Mouse (Mus musculus) myocyte (in vitro differentiated cells): ENCODE results near the gene Neu1. TPM values are rescaled to one million over a fixed set of nuclear protein-coding genes. Genes with fewer than 3 reads are reported as not detected.
A peak's percentile ranks its signal among the peaks of the same experiment; 100 is the strongest.
"Not testable (repeated sequence)": the region's sequence is repeated elsewhere in the genome, so short reads cannot be mapped to it uniquely, and the experiment has no call there.

Source experiments
- H3K27me3 ChIP-seq: one replicate; pipeline ENCODE4 v1.6.1; 2011; ENCODE audit not compliant: control insufficient read depth, insufficient read depth, insufficient read length
- H3K36me3 ChIP-seq: one replicate; pipeline ENCODE4 v1.6.1; 2011; ENCODE audit not compliant: control insufficient read depth, insufficient read depth
- H3K4me2 ChIP-seq: one replicate; pipeline ENCODE4 v1.6.1; 2011; ENCODE audit warnings: low read depth, control low read depth
- H3K4me3 ChIP-seq: one replicate; pipeline ENCODE4 v1.5.1; 2011; ENCODE audit warnings: mild to moderate bottlenecking, control low read depth, moderate library complexity
- H3K79me2 ChIP-seq: one replicate; pipeline ENCODE4 v1.6.1; 2011; ENCODE audit not compliant: control insufficient read depth, insufficient read depth
- H3ac ChIP-seq: one replicate; pipeline ENCODE4 v1.6.1; 2011; ENCODE audit not compliant: control insufficient read depth, insufficient read length
- CEBPB ChIP-seq: IDR thresholded peaks from 2 replicates; pipeline ENCODE4 v1.6.1; 2011; ENCODE audit warnings: mild to moderate bottlenecking, moderate library complexity; ENCODE audit not compliant: poor library complexity, insufficient read depth, severe bottlenecking
- E2F4 ChIP-seq: IDR thresholded peaks from one replicate; pipeline ENCODE4 v1.6.1; 2011; ENCODE audit warnings: mild to moderate bottlenecking, control low read depth, moderate library complexity; ENCODE audit not compliant: insufficient read depth
- MAX ChIP-seq: IDR thresholded peaks from one replicate; pipeline ENCODE4 v1.6.1; 2011; ENCODE audit warnings: low read depth, mild to moderate bottlenecking, control low read depth
- MYOD1 ChIP-seq, 3 experiments: IDR thresholded peaks; one replicate each; pipeline ENCODE4 v1.6.1; 2011; ENCODE audit warnings: control low read depth in 2 of 3, low read depth in 2 of 3, mild to moderate bottlenecking in 2 of 3, moderate library complexity in 1 of 3; ENCODE audit not compliant: insufficient read length in 2 of 3, control insufficient read depth in 1 of 3
- MYOG ChIP-seq, 3 experiments: IDR thresholded peaks; one replicate each; pipeline ENCODE4 v1.6.1; 2011; ENCODE audit warnings: control low read depth in 2 of 3, low read depth in 2 of 3, mild to moderate bottlenecking in 2 of 3; ENCODE audit not compliant: insufficient read length in 2 of 3, control insufficient read depth in 1 of 3, insufficient read depth in 1 of 3
- POLR2A ChIP-seq: IDR thresholded peaks from one replicate; pipeline ENCODE4 v1.6.1; 2011; ENCODE audit warnings: low read depth, mild to moderate bottlenecking, control low read depth, moderate library complexity; ENCODE audit not compliant: insufficient read length
- POLR2AphosphoS2 ChIP-seq: IDR thresholded peaks from one replicate; pipeline ENCODE4 v1.6.1; 2011; ENCODE audit warnings: low read depth, control low read depth; ENCODE audit not compliant: insufficient read length
- REST ChIP-seq: IDR thresholded peaks from one replicate; pipeline ENCODE4 v1.6.1; 2011; ENCODE audit warnings: mild to moderate bottlenecking, control low read depth, moderate library complexity; ENCODE audit not compliant: insufficient read depth, insufficient read length
- SRF ChIP-seq: IDR thresholded peaks from one replicate; pipeline ENCODE4 v1.6.1; 2011; ENCODE audit warnings: low read depth; ENCODE audit not compliant: control insufficient read depth, insufficient read length
- TCF12 ChIP-seq: IDR thresholded peaks from one replicate; pipeline ENCODE4 v1.6.1; 2011; ENCODE audit warnings: mild to moderate bottlenecking, control low read depth; ENCODE audit not compliant: poor library complexity, insufficient read depth, severe bottlenecking
- TCF3 ChIP-seq: IDR thresholded peaks from one replicate; pipeline ENCODE4 v1.6.1; 2011; ENCODE audit warnings: low read depth, control low read depth; ENCODE audit not compliant: insufficient read length
- USF1 ChIP-seq: IDR thresholded peaks from one replicate; pipeline ENCODE4 v1.6.1; 2011; ENCODE audit warnings: low read depth, mild to moderate bottlenecking, control low read depth, moderate library complexity
- polyA plus RNA-seq: library from polyadenylated mRNA; unstranded; fragments of >200 nt; fragmentation: generic; extraction: Trizol; gene quantifications from one replicate; pipeline ENCODE4 v1.2.1, GENCODE M21; 2012; ENCODE audit warnings: missing spikeins

Neu1 gene
- polyA plus RNA-seq, 1 experiment, result 30.1 TPM

DNA sequence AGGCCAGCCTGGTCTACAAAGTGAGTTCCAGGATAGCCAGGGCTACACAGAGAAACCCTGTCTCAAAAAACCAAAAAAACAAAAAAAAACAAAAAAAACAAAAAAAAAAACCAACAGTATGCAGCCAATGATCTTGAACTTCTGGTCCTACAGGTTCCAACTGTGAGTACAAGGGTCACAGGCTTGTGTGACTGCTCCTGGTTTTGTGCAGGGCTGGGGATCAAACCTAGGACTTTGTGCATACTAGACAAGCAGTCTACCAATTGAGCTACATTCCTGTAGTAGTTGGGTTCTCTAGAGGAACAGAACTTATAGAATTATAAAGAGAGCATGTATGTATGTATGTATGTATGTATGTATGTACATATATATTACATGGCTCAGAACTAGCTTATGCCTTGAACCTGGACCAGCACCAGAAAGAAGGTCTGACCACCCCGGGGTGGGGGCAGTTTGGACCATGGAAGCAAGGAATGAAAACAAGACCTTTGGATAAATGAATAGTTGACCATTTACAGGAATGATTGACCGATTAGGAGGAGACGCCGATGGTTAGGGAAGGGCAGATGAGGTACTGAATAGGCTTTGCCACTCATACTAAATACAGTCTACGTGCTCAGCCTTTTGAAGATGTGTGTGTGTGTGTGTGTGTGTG lies 15.6 kb downstream of the Neu1 start:
- Histone ChIP-seq H3K36me3 (peaks cover 14% of the 10 kb centered on the region), H3K27me3 (no peaks in the 10 kb centered on the region), H3K4me2 (no peak overlapping the region), H3K79me2 (peaks cover 11% of the 10 kb centered on the region), H3K4me3 (no peak overlapping the region), H3ac (no peak overlapping the region)
- no peak for TF ChIP-seq MAX
- TF ChIP-seq REST, result no peak
- no peak for TF ChIP-seq E2F4
- TF ChIP-seq USF1, result no peak
- no peak for TF ChIP-seq POLR2A
- no peak for TF ChIP-seq TCF3
- TF ChIP-seq MYOD1 (IDR thresholded peaks at IDR 0.05; ENCODE audit: control insufficient read depth in 1 of 3, insufficient read length in 2 of 3, low read depth in 2 of 3), result no peak
- TF ChIP-seq MYOG (IDR thresholded peaks at IDR 0.05; ENCODE audit: control insufficient read depth in 1 of 3, insufficient read depth in 1 of 3, insufficient read length in 2 of 3, low read depth in 2 of 3), result no peak
- no peak for TF ChIP-seq SRF
- TF ChIP-seq POLR2AphosphoS2, result no peak

DNA sequence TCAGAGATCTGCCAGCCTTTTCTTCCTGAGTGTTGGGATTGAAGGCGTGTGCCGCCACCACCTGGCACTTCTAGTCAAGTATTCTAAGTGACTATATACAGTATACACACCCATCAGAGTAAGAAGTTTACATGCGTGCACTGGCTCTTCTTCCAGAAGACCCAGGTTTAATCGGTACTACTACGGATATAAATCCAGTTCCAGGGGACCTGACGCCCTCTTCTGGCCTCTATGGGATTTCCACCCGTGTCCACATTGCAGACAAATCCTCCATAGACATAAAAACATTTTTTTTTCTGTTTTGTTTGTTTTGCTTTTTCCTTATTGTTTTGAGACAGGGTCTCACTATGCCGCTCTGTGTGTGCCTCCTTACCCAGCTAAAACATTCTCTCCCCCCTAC lies 16.6 kb downstream of the Neu1 start:
- Histone ChIP-seq H3ac (no peak overlapping the region), H3K4me2 (no peak overlapping the region), H3K36me3 (peaks cover 14% of the 10 kb centered on the region), H3K27me3 (no peaks in the 10 kb centered on the region), H3K4me3 (no peak overlapping the region), H3K79me2 (peaks cover 18% of the 10 kb centered on the region)
- no peak for TF ChIP-seq TCF12
- no peak for TF ChIP-seq MYOD1 (IDR thresholded peaks at IDR 0.05; ENCODE audit: control insufficient read depth in 1 of 3, insufficient read length in 2 of 3, low read depth in 2 of 3)
- no peak for TF ChIP-seq MAX
- TF ChIP-seq CEBPB, result no peak
- TF ChIP-seq MYOG (IDR thresholded peaks at IDR 0.05; ENCODE audit: control insufficient read depth in 1 of 3, insufficient read depth in 1 of 3, insufficient read length in 2 of 3, low read depth in 2 of 3), result no peak
- no peak for TF ChIP-seq TCF3
- no peak for TF ChIP-seq POLR2A
- no peak for TF ChIP-seq SRF
- no peak for TF ChIP-seq REST
- TF ChIP-seq POLR2AphosphoS2, result no peak
- TF ChIP-seq USF1, result no peak
- TF ChIP-seq E2F4, result no peak

DNA sequence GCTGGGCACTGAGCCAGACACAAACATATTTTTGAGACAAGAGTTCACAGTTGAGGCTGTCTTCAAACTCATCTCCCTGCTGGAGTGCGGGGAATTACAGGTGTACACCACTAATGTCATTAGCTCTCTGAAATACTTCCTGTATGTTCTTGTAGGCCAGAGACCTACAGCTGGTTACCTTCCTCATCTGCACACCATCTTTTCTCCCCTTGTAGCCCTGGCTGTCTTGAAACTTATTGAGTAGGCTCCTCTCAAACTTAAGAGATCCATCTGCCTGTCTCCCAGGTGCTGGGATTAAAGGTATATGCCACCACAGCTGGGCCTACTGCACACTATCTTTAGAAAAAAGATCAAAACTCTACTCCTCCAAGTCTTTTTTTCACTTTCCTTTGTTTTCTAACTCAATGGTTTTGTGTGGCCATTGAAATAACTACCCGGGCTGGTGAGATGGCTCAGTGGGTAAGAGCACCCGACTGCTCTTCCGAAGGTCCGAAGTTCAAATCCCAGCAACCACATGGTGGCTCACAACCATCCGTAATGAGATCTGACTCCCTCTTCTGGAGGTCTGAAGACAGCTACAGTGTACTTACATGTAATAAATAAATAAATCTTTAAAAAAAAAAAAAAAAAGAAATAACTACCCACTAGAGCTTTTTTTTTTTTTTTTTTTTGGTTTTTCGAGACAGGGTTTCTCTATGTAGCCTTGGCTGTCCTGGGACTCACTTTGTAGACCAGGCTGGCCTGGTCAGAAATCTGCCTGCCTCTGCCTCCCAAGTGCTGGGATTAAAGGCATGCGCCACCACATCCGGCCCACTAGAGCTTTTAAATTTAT lies 17.9 kb downstream of the Neu1 start:
- not testable (repeated sequence) for H3K4me2 ChIP-seq, H3K27me3 ChIP-seq, H3ac ChIP-seq, H3K4me3 ChIP-seq
- peaks cover 18% of the 10 kb centered on the region for H3K79me2 ChIP-seq
- peaks cover 14% of the 10 kb centered on the region for H3K36me3 ChIP-seq

DNA sequence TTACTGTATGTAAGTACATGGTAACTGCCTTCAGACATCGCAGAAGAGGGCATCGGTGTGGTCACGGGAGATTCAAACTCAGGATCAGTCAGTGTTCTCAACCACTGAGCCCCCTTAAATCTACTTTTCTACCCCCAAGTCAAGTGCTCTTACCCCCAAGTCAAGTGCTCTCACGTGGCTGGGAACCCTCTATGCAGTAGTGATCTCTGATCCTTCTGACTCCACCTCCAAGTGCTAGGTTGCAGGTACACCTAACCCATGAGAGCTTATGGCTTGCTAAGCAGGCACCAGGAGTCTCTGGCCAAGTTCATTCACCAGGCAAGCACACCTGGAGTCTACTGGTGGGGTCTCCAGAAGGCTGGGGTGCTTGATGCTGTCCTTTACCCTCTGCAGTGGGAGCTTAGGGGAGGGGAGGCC lies 18.5 kb downstream of the Neu1 start:
- H3ac ChIP-seq, result no peak overlapping the region
- H3K27me3 ChIP-seq, result no peaks in the 10 kb centered on the region
- TF ChIP-seq REST (no peak), POLR2A (peak; percentile 44), POLR2AphosphoS2 (peak; percentile 82)
- no peak overlapping the region for H3K4me3 ChIP-seq
- no peak overlapping the region for H3K4me2 ChIP-seq
- peaks cover 18% of the 10 kb centered on the region for H3K79me2 ChIP-seq
- peaks cover 14% of the 10 kb centered on the region for H3K36me3 ChIP-seq

DNA sequence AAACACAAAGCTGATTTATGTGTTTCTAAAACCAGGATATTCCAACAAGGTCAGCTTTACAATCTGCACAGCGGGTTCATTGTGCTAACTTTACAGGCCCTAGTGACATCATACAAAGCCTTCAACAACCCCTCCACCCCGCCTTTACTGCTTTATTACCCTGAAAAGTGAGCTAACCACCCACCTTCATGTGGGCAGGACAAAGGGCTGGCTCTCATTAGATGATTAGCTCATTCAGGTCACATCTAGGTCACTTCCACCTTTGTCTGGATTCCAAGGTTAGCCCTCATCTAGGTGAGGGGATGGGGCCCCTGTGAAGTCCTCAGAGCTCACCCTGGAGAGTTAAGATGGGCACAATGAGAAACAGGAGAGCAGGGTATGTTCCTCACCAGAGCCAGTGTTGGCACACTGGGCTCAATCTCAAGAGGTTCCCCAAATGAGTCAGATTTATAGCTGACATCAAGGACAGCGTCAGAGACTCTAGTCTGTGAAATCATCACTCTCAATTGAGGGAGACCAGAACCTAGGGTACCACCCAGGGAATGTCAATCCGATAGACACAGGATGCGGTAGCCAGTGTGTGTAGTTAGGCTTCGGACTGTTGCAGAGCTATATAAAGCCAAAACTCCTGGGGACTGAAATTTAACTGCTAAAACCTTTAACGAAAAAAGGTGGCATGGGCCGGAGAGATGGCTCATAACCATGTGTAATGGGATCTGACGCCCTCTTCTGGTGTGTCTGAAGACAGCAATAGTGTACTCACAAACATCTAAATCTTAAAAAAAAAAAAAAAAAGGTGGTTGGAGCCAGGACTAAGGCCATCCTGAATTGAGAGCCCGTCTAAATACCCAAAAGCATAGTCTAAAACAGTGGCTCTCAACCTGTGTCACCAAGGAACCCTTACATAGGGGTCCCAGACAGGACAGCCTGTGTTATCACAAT lies 19.7 kb downstream of the Neu1 start:
- Histone ChIP-seq H3K27me3 (no peaks in the 10 kb centered on the region), H3K4me2 (peak overlapping the region; percentile 85), H3K79me2 (peaks cover 18% of the 10 kb centered on the region), H3K4me3 (peak overlapping the region; percentile 99), H3ac (peak overlapping the region; percentile 48), H3K36me3 (peaks cover 14% of the 10 kb centered on the region)
- no peak for TF ChIP-seq E2F4
- peak; percentile 6 for TF ChIP-seq POLR2A
- peak; percentile 17 for TF ChIP-seq POLR2AphosphoS2
